Comparison of ENCODE assay signal across 38 mouse cellular contexts in genomic region chr8:13353883-13354282, GRCm38 (mm10). TPM values are rescaled to one million over a fixed set of nuclear protein-coding genes. Genes with fewer than 3 reads are reported as not detected.
DNase-seq lines count a peak whose midpoint lies in the region; ATAC-seq and TF ChIP-seq lines count a peak whose summit lies in the region.
"Had no signal": no experiment of that assay in that cellular context is flagged by ENCODE, and none has a peak within 500 bp of the region (broad histone marks: within the 10 kb centered on the region; RNA-seq: fewer than 3 reads in every experiment).

No protein-coding gene starts in this region.

- H3K79me2 ChIP-seq in MEL (ENCODE audit: control insufficient read depth, insufficient read depth, low read length, poor library complexity), result peaks cover 72% of the 10 kb centered on the region

- no peak for TF ChIP-seq POLR2A in MEL (IDR thresholded peaks at IDR 0.05; ENCODE audit: control insufficient read depth in 1 of 2, insufficient read depth in 1 of 2, low read depth in 1 of 2, low read length in 2 of 2, poor library complexity in 1 of 2)
- no peak for TF ChIP-seq POLR2A in bone marrow, adult 2 months (IDR thresholded peaks at IDR 0.05; ENCODE audit: borderline replicate concordance, control insufficient read depth, low read depth, low read length)

- H3K27ac ChIP-seq in MEL (ENCODE audit: control insufficient read depth, low read depth, low read length), result peak overlapping the region; percentile 10; the same call in 1 of the 2 replicates
- H3K27ac ChIP-seq in bone marrow, adult 2 months (ENCODE audit: control insufficient read depth, insufficient read depth, low read depth, low read length, poor library complexity), result peak overlapping the region; percentile 77
- peak overlapping the region; percentile 79 for H3K27ac ChIP-seq in liver, embryonic 12.5 days
- peak overlapping the region; percentile 53 for H3K27ac ChIP-seq in liver, embryonic 16.5 days (ENCODE audit: low read length)
- H3K27ac ChIP-seq: heart, embryonic 15.5 days; hindbrain, embryonic 14.5 days; hindbrain, postnatal 0 days had no signal

- no peaks in the 10 kb centered on the region for H3K9me3 ChIP-seq in MEL (replicated peaks; ENCODE audit: insufficient read depth, low read length)
- no peaks in the 10 kb centered on the region for H3K9me3 ChIP-seq in liver, embryonic 12.5 days (replicated peaks)
- no peaks in the 10 kb centered on the region for H3K9me3 ChIP-seq in liver, embryonic 16.5 days (replicated peaks; ENCODE audit: control insufficient read depth, low read length)
- H3K9me3 ChIP-seq: heart, embryonic 12.5 days; heart, embryonic 15.5 days had no signal

- no peak for ATAC-seq in liver, embryonic 12.5 days
- ATAC-seq in liver, embryonic 16.5 days (ENCODE audit: low read depth), result no peak
- ATAC-seq: CD4-positive, CD25-positive, alpha-beta regulatory T cell, adult 4 months; forebrain, embryonic 14.5 days; forebrain, postnatal 0 days; hindbrain, postnatal 0 days; Patski had no signal

- H3K4me1 ChIP-seq in MEL (ENCODE audit: control insufficient read depth in 1 of 2, insufficient read depth in 2 of 2, low read length in 2 of 2), result peaks cover 11 to 40% of the 10 kb centered on the region in 2 experiments
- H3K4me1 ChIP-seq in bone marrow, adult 2 months (ENCODE audit: control insufficient read depth, insufficient read depth, low read length), result peaks cover 20% of the 10 kb centered on the region
- peaks cover 76% of the 10 kb centered on the region for H3K4me1 ChIP-seq in liver, embryonic 12.5 days
- H3K4me1 ChIP-seq in liver, embryonic 16.5 days (ENCODE audit: control insufficient read depth, low read depth, low read length), result peaks cover 51% of the 10 kb centered on the region

- H3K4me2 ChIP-seq in liver, embryonic 12.5 days, result peak overlapping the region; percentile 56; the same call in 1 of the 2 replicates
- peak overlapping the region; percentile 44; the same call in 1 of the 2 replicates for H3K4me2 ChIP-seq in liver, embryonic 16.5 days (ENCODE audit: low read depth, low read length)
- H3K4me2 ChIP-seq: heart, embryonic 12.5 days; heart, embryonic 15.5 days; hindbrain, embryonic 14.5 days had no signal

- DNase-seq in MEL (ENCODE audit: low read depth, low spot score), result no peak
- no peak for DNase-seq in Muller cell, postnatal 12 days (ENCODE audit: inconsistent ontology term)
- DNase-seq in neural tube, embryonic 10.5 days (ENCODE audit: extremely low spot score, low spot score), result no peak
- DNase-seq in urinary bladder, postnatal 4 days (ENCODE audit: low spot score in 2 of 2), result no peak
- DNase-seq in kidney, postnatal 4 days, result no peak
- DNase-seq: adrenal gland, adult 2 months; adrenal gland, postnatal 14 days; cerebellum, adult 11-12 months; cerebellum, adult 8-10 months; cerebellum, postnatal 10 days; cerebellum, postnatal 36 days; embryo, embryonic 11 days; forebrain, postnatal 0 days; gastrocnemius, adult 2 months; gastrocnemius, postnatal 14 days; heart, adult 18-20 months; heart, postnatal 10 days; heart, postnatal 36 days had no signal

- no peak for TF ChIP-seq CTCF in MEL (IDR thresholded peaks at IDR 0.05 in 2 of 3, conservative IDR thresholded peaks at IDR 0.05 in 1 of 3; ENCODE audit: control insufficient read depth in 1 of 3, insufficient read depth in 1 of 3, low read depth in 2 of 3, low read length in 3 of 3, poor library complexity in 1 of 3, severe bottlenecking in 1 of 3)
- no peak for TF ChIP-seq CTCF in bone marrow, adult 2 months (IDR thresholded peaks at IDR 0.05; ENCODE audit: control insufficient read depth, insufficient read depth, low read length)

- H3K36me3 ChIP-seq in MEL (ENCODE audit: control insufficient read depth in 1 of 2, insufficient read depth in 2 of 2, low read length in 2 of 2), result peaks cover 41 to 45% of the 10 kb centered on the region in 2 experiments
- peaks cover 100% of the 10 kb centered on the region for H3K36me3 ChIP-seq in liver, embryonic 12.5 days
- peaks cover 68% of the 10 kb centered on the region for H3K36me3 ChIP-seq in liver, embryonic 16.5 days (ENCODE audit: control insufficient read depth, insufficient read depth)

- no peaks in the 10 kb centered on the region for H3K27me3 ChIP-seq in MEL (ENCODE audit: control insufficient read depth in 1 of 2, insufficient read depth in 2 of 2, low read length in 2 of 2)
- H3K27me3 ChIP-seq in liver, embryonic 12.5 days (replicated peaks), result no peaks in the 10 kb centered on the region
- H3K27me3 ChIP-seq in liver, embryonic 16.5 days (ENCODE audit: control insufficient read depth, insufficient read depth, low read depth, low read length), result no peaks in the 10 kb centered on the region
- H3K27me3 ChIP-seq: heart, embryonic 12.5 days; heart, embryonic 15.5 days; Patski had no signal

- TF ChIP-seq RAD21 in MEL (IDR thresholded peaks at IDR 0.05; ENCODE audit: low read depth, low read length), result no peak

- TF ChIP-seq EP300 in MEL (IDR thresholded peaks at IDR 0.05; ENCODE audit: low read depth in 1 of 2, low read length in 2 of 2), result no peak

- H3K9ac ChIP-seq in MEL (ENCODE audit: control insufficient read depth, low read depth, low read length, poor library complexity, severe bottlenecking), result no peak overlapping the region
- H3K9ac ChIP-seq in liver, embryonic 12.5 days, result 0 out of 2 replicates have a peak overlapping the region, but pooled peaks have one; percentile 32
- no peak overlapping the region for H3K9ac ChIP-seq in liver, embryonic 16.5 days (ENCODE audit: low read depth, low read length)
- H3K9ac ChIP-seq: forebrain, postnatal 0 days; heart, embryonic 15.5 days; hindbrain, embryonic 14.5 days had no signal

- no peak overlapping the region for H3K4me3 ChIP-seq in MEL (ENCODE audit: control insufficient read depth in 1 of 2, insufficient read depth in 1 of 2, low read depth in 2 of 2, low read length in 2 of 2)
- H3K4me3 ChIP-seq in bone marrow, adult 2 months (replicated peaks; ENCODE audit: control insufficient read depth, low read depth, low read length), result no peak overlapping the region
- no peak overlapping the region for H3K4me3 ChIP-seq in liver, embryonic 12.5 days
- no peak overlapping the region for H3K4me3 ChIP-seq in liver, embryonic 16.5 days (ENCODE audit: low read depth, low read length)
- H3K4me3 ChIP-seq: gastrocnemius, adult 2 months; heart, embryonic 12.5 days; heart, embryonic 15.5 days had no signal

- WGBS in bone marrow, adult 2 months, result 47% methylated on average over 4 of the region's 4 CpGs
- 56% methylated on average over 4 of the region's 4 CpGs for WGBS in liver, embryonic 12.5 days (ENCODE audit: insufficient replicate concordance)
- 54% methylated on average over 4 of the region's 4 CpGs for WGBS in liver, embryonic 16.5 days (ENCODE audit: insufficient replicate concordance)

TF ChIP-seq in MEL, 35 proteins besides CTCF, POLR2A, EP300 and RAD21:
- TF ChIP-seq UBTF (IDR thresholded peaks at IDR 0.05; ENCODE audit: borderline replicate concordance, insufficient read depth, low read depth, low read length), result no peak
- no peak for TF ChIP-seq TCF12 (IDR thresholded peaks at IDR 0.05; ENCODE audit: low read depth, low read length)
- no peak for TF ChIP-seq E2F4 (IDR thresholded peaks at IDR 0.05; ENCODE audit: borderline replicate concordance, low read depth, low read length)
- TF ChIP-seq TAL1 (IDR thresholded peaks at IDR 0.05; ENCODE audit: low read length), result no peak
- TF ChIP-seq MYC (IDR thresholded peaks at IDR 0.05; ENCODE audit: low read depth, low read length), result no peak
- no peak for TF ChIP-seq ELF1 (IDR thresholded peaks at IDR 0.05; ENCODE audit: low read depth, low read length)
- TF ChIP-seq MAZ (IDR thresholded peaks at IDR 0.05; ENCODE audit: low read depth, low read length), result no peak
- no peak for TF ChIP-seq MAX (IDR thresholded peaks at IDR 0.05; ENCODE audit: low read length)
- TF ChIP-seq BHLHE40 (IDR thresholded peaks at IDR 0.05; ENCODE audit: borderline replicate concordance, low read depth, low read length), result no peak
- TF ChIP-seq MXI1 (IDR thresholded peaks at IDR 0.05; ENCODE audit: low read depth, low read length), result no peak
- no peak for TF ChIP-seq CHD2 (IDR thresholded peaks at IDR 0.05; ENCODE audit: low read length)
- TF ChIP-seq USF1 (IDR thresholded peaks at IDR 0.05; ENCODE audit: low read depth, low read length), result no peak
- no peak for TF ChIP-seq CHD1 (IDR thresholded peaks at IDR 0.05; ENCODE audit: low read depth, low read length)
TF ChIP-seq in MEL: peak in this region for 0.

RNA-seq across cellular contexts. Expression of gene Tfdp1, which starts 15.3 kb away (rescaled TPM):
- 214 and 256 TPM in 2 replicates for total RNA-seq in MEL (2012; rRNA removed)
- polyA plus RNA-seq in MEL (2012; ENCODE audit: insufficient read depth in 1 of 2, insufficient read length in 2 of 2, low read depth in 1 of 2, low replicate concordance in 2 of 2, missing spikeins in 1 of 2), result 100 to 1,000 TPM; 143 to 331 TPM
- polyA plus RNA-seq in bone marrow, adult 2 months (2011; ENCODE audit: insufficient read depth, insufficient read length, low replicate concordance, missing spikeins), result 56.4 and 72.3 TPM in 2 replicates
- 172 and 174 TPM in 2 replicates for polyA plus RNA-seq in liver, embryonic 12.5 days (2016; fragmentation: Nextera tagmentation; extraction: Ambion mirVana)
- polyA plus RNA-seq in liver, embryonic 16.5 days (2015; fragmentation: Nextera tagmentation; extraction: Ambion mirVana), result 65.6 and 74.1 TPM in 2 replicates

RNA-seq across cellular contexts. Expression of gene Atp4b, which starts 42.7 kb away (rescaled TPM):
- total RNA-seq in MEL (2012; rRNA removed), result 0.08 TPM in 1 of 2 replicates, not detected in the other
- under 1 TPM in 1 of 2 experiments, not detected in 1; 0.14 TPM for polyA plus RNA-seq in MEL (2012; ENCODE audit: insufficient read depth in 1 of 2, insufficient read length in 2 of 2, low read depth in 1 of 2, low replicate concordance in 2 of 2, missing spikeins in 1 of 2)
- polyA plus RNA-seq in bone marrow, adult 2 months (2011; ENCODE audit: insufficient read depth, insufficient read length, low replicate concordance, missing spikeins), result not detected in 2 replicates
- polyA plus RNA-seq in liver, embryonic 12.5 days (2016; fragmentation: Nextera tagmentation; extraction: Ambion mirVana), result not detected in 2 replicates
- 0.19 TPM in 1 of 2 replicates, not detected in the other for polyA plus RNA-seq in liver, embryonic 16.5 days (2015; fragmentation: Nextera tagmentation; extraction: Ambion mirVana)
- total RNA-seq: adrenal gland, postnatal 14 days; adrenal gland, postnatal 4 days; forebrain, postnatal 0 days; gastrocnemius, adult 2 months; gastrocnemius, postnatal 14 days; gastrocnemius, postnatal 4 days; heart, postnatal 10 days; heart, postnatal 36 days; hindbrain, postnatal 0 days had no signal
- polyA plus RNA-seq: brain, embryonic 14.5 days; C2C12; CD4-positive, CD25-positive, alpha-beta regulatory T cell, adult 4 months; cortical plate, adult 2 months; embryonic facial prominence, embryonic 11.5 days; embryonic facial prominence, embryonic 14.5 days; forebrain, embryonic 11.5 days; forebrain, embryonic 14.5 days; forebrain, postnatal 0 days; frontal cortex, adult 2 months; heart, embryonic 12.5 days; heart, embryonic 15.5 days; hindbrain, embryonic 11.5 days; hindbrain, embryonic 14.5 days; hindbrain, postnatal 0 days; Patski had no signal

RNA-seq across cellular contexts. Expression of gene Grk1, which starts 51.0 kb away (rescaled TPM):
- total RNA-seq in MEL (2012; rRNA removed), result under 0.01 TPM in 1 of 2 replicates, not detected in the other
- under 1 TPM in 1 of 2 experiments, not detected in 1; 0.03 TPM for polyA plus RNA-seq in MEL (2012; ENCODE audit: insufficient read depth in 1 of 2, insufficient read length in 2 of 2, low read depth in 1 of 2, low replicate concordance in 2 of 2, missing spikeins in 1 of 2)
- 0.20 TPM in 1 of 2 replicates, not detected in the other for polyA plus RNA-seq in bone marrow, adult 2 months (2011; ENCODE audit: insufficient read depth, insufficient read length, low replicate concordance, missing spikeins)
- not detected in 2 replicates for polyA plus RNA-seq in liver, embryonic 12.5 days (2016; fragmentation: Nextera tagmentation; extraction: Ambion mirVana)
- polyA plus RNA-seq in liver, embryonic 16.5 days (2015; fragmentation: Nextera tagmentation; extraction: Ambion mirVana), result not detected in 2 replicates
- total RNA-seq: adrenal gland, adult 2 months; adrenal gland, postnatal 14 days; gastrocnemius, adult 2 months; gastrocnemius, postnatal 4 days; heart, adult 18-20 months; heart, postnatal 36 days; hindbrain, postnatal 0 days had no signal
- polyA plus RNA-seq: adrenal gland, adult 2 months; C2C12; CD4-positive, CD25-positive, alpha-beta regulatory T cell, adult 4 months; embryonic facial prominence, embryonic 14.5 days; heart, embryonic 12.5 days; heart, embryonic 15.5 days; hindbrain, embryonic 11.5 days; hindbrain, embryonic 14.5 days; hindbrain, postnatal 0 days; Patski had no signal

Comparison
In these comparisons a context has a peak if more than half of its experiments do, and no peak if none do; other contexts are left out.
1. H3K27ac ChIP-seq: peak in every context shown above with its lines; median percentile 79 in liver, embryonic 12.5 days; 77 in bone marrow, adult 2 months; 53 in liver, embryonic 16.5 days; 10 in MEL.